ENCODE assay signal across 8 mouse cellular contexts in genomic region chr6:71990371-71990837, GRCm38 (mm10).
A peak's percentile ranks its signal among the peaks of the same experiment; 100 is the strongest.
DNase-seq lines count a peak whose midpoint lies in the region; ATAC-seq and TF ChIP-seq lines count a peak whose summit lies in the region.

No protein-coding gene starts in this region.

- no peak overlapping the region for H3K9ac ChIP-seq in forebrain, embryonic 15.5 days (replicated peaks)
- H3K9ac ChIP-seq in forebrain, embryonic 11.5 days (ENCODE audit: low read length) = no peak overlapping the region
- no peak overlapping the region for H3K9ac ChIP-seq in hindbrain, postnatal 0 days (replicated peaks; ENCODE audit: low read length)

- no peak overlapping the region for H3K4me3 ChIP-seq in forebrain, embryonic 15.5 days
- H3K4me3 ChIP-seq in forebrain, embryonic 11.5 days (ENCODE audit: low read depth, low read length) = no peak overlapping the region
- no peak overlapping the region for H3K4me3 ChIP-seq in hindbrain, postnatal 0 days (ENCODE audit: low read length)

- peaks cover 4% of the 10 kb centered on the region for H3K4me1 ChIP-seq in forebrain, embryonic 15.5 days
- peaks cover 3% of the 10 kb centered on the region; the same call in 1 of the 2 replicates for H3K4me1 ChIP-seq in forebrain, embryonic 11.5 days (replicated peaks; ENCODE audit: control insufficient read depth, insufficient read depth, low read length)
- H3K4me1 ChIP-seq in hindbrain, postnatal 0 days (ENCODE audit: insufficient read depth, low read length) = peaks cover 18% of the 10 kb centered on the region; the same call in 1 of the 2 replicates

- TF ChIP-seq CTCF in hindbrain, postnatal 0 days (IDR thresholded peaks at IDR 0.05; ENCODE audit: low read depth) = no peak

- 78% methylated on average over 8 of the region's 8 CpGs for WGBS in forebrain, embryonic 15.5 days
- WGBS in forebrain, embryonic 11.5 days = 73% methylated on average over 8 of the region's 8 CpGs
- WGBS in hindbrain, postnatal 0 days = 66% methylated on average over 8 of the region's 8 CpGs

- no peaks in the 10 kb centered on the region for H3K9me3 ChIP-seq in forebrain, embryonic 15.5 days
- H3K9me3 ChIP-seq in forebrain, embryonic 11.5 days (ENCODE audit: control insufficient read depth, low read length) = no peaks in the 10 kb centered on the region
- H3K9me3 ChIP-seq in hindbrain, postnatal 0 days (ENCODE audit: low read length) = no peaks in the 10 kb centered on the region

- H3K27ac ChIP-seq in forebrain, embryonic 15.5 days (replicated peaks) = peak overlapping the region; percentile 54; the same call in 1 of the 2 replicates
- no peak overlapping the region for H3K27ac ChIP-seq in forebrain, embryonic 11.5 days (ENCODE audit: low read depth, low read length)
- peak overlapping the region; percentile 52; the same call in 1 of the 2 replicates for H3K27ac ChIP-seq in hindbrain, postnatal 0 days

- no peak for DNase-seq in forebrain, embryonic 11.5 days (ENCODE audit: low spot score)
- DNase-seq in ovary, postnatal 36 days (ENCODE audit: low spot score) = peak; percentile 52
- DNase-seq in ovary, postnatal 14 days (ENCODE audit: low spot score) = no peak
- DNase-seq in hindbrain, postnatal 0 days (ENCODE audit: low spot score) = no peak
- DNase-seq in frontal cortex, postnatal 10 days (ENCODE audit: low spot score in 2 of 2) = no peak

- H3K36me3 ChIP-seq in forebrain, embryonic 15.5 days = no peaks in the 10 kb centered on the region
- no peaks in the 10 kb centered on the region for H3K36me3 ChIP-seq in forebrain, embryonic 11.5 days (ENCODE audit: control insufficient read depth, insufficient read depth, low read length)
- no peaks in the 10 kb centered on the region for H3K36me3 ChIP-seq in hindbrain, postnatal 0 days (ENCODE audit: insufficient read depth, low read length)

- H3K4me2 ChIP-seq in forebrain, embryonic 15.5 days (replicated peaks) = no peak overlapping the region
- no peak overlapping the region for H3K4me2 ChIP-seq in forebrain, embryonic 11.5 days (ENCODE audit: low read depth, low read length, severe bottlenecking)
- no peak overlapping the region for H3K4me2 ChIP-seq in hindbrain, postnatal 0 days (ENCODE audit: low read depth, low read length)

- H3K27me3 ChIP-seq in forebrain, embryonic 15.5 days = no peaks in the 10 kb centered on the region
- no peaks in the 10 kb centered on the region for H3K27me3 ChIP-seq in forebrain, embryonic 11.5 days (ENCODE audit: control insufficient read depth, insufficient read depth, low read length)
- H3K27me3 ChIP-seq in hindbrain, postnatal 0 days (ENCODE audit: insufficient read depth, low read length) = no peaks in the 10 kb centered on the region

- no peak for ATAC-seq in forebrain, embryonic 15.5 days (replicated peaks)
- no peak for ATAC-seq in forebrain, embryonic 11.5 days (replicated peaks; ENCODE audit: low FRiP score)
- ATAC-seq in hindbrain, postnatal 0 days = no peak
- ATAC-seq in CD4-positive, CD25-positive, alpha-beta regulatory T cell, adult 4 months = no peak
- no peak for ATAC-seq in monocyte, adult 5-6 weeks (replicated peaks; ENCODE audit: insufficient number of reproducible peaks, low FRiP score, low TSS enrichment, poor library complexity, severe bottlenecking)
